Mouse (Mus musculus): Measurements from ENCODE around the gene Ulk4.

Gene Ulk4

GRCm38 (mm10) chr9:121277118-121278060, at the start of gene Ulk4:
Gene Ulk4, minus strand, starts transcription at chr9:121277197.
- DNase-seq (ENCODE audit: extremely low spot score, low spot score): peak; percentile 97

- DNase-seq (ENCODE audit: extremely low spot score, low spot score): no peak
Measured at GRCm38 (mm10) chr9:121322034-121322433, 45.0 kb upstream of the Ulk4 start.

GRCm38 (mm10) chr9:121321118-121321517, 44.1 kb upstream of the Ulk4 start:
- DNase-seq (ENCODE audit: extremely low spot score, low spot score): no peak

- DNase-seq (ENCODE audit: extremely low spot score, low spot score): no peak
Measured at GRCm38 (mm10) chr9:121320433-121320832, 43.4 kb upstream of the Ulk4 start.

- no peak for DNase-seq (ENCODE audit: extremely low spot score, low spot score)
Measured at GRCm38 (mm10) chr9:121319323-121319966, 42.4 kb upstream of the Ulk4 start.

- no peak for DNase-seq (ENCODE audit: extremely low spot score, low spot score)
Measured at GRCm38 (mm10) chr9:121316621-121317405, 39.8 kb upstream of the Ulk4 start.

GRCm38 (mm10) chr9:121315901-121316595, 39.1 kb upstream of the Ulk4 start:
- no peak for DNase-seq (ENCODE audit: extremely low spot score, low spot score)

GRCm38 (mm10) chr9:121314541-121315152, 37.6 kb upstream of the Ulk4 start:
- peak; percentile 52 for DNase-seq (ENCODE audit: extremely low spot score, low spot score)

- DNase-seq (ENCODE audit: extremely low spot score, low spot score): peak; percentile 80
Measured at GRCm38 (mm10) chr9:121313656-121314374, 36.8 kb upstream of the Ulk4 start.

GRCm38 (mm10) chr9:121312237-121312891, 35.4 kb upstream of the Ulk4 start:
- DNase-seq (ENCODE audit: extremely low spot score, low spot score): peak; percentile 53

- DNase-seq (ENCODE audit: extremely low spot score, low spot score): no peak
Measured at GRCm38 (mm10) chr9:121311846-121312236, 34.8 kb upstream of the Ulk4 start.

GRCm38 (mm10) chr9:121310501-121310900, 33.5 kb upstream of the Ulk4 start:
- DNase-seq (ENCODE audit: extremely low spot score, low spot score): no peak

- DNase-seq (ENCODE audit: extremely low spot score, low spot score): no peak
Measured at GRCm38 (mm10) chr9:121309287-121309686, 32.3 kb upstream of the Ulk4 start.

GRCm38 (mm10) chr9:121305456-121305855, 28.5 kb upstream of the Ulk4 start:
- DNase-seq (ENCODE audit: extremely low spot score, low spot score): no peak

- DNase-seq (ENCODE audit: extremely low spot score, low spot score): no peak
Measured at GRCm38 (mm10) chr9:121304520-121304919, 27.5 kb upstream of the Ulk4 start.

- DNase-seq (ENCODE audit: extremely low spot score, low spot score): no peak
Measured at GRCm38 (mm10) chr9:121303748-121304147, 26.8 kb upstream of the Ulk4 start.

- no peak for DNase-seq (ENCODE audit: extremely low spot score, low spot score)
Measured at GRCm38 (mm10) chr9:121303086-121303485, 26.1 kb upstream of the Ulk4 start.

- DNase-seq (ENCODE audit: extremely low spot score, low spot score): no peak
Measured at GRCm38 (mm10) chr9:121302543-121302942, 25.5 kb upstream of the Ulk4 start.
